Mouse (Mus musculus) olfactory bulb, adult 2 months (tissue): ENCODE data around the gene Rgs7.

Experiments
- CTCF ChIP-seq: fragments of 200-500 bp; IDR thresholded peaks from 2 replicates; pipeline ENCODE4 v1.5.1; 2012; ENCODE audit warnings: low read depth, mild to moderate bottlenecking, low read length, moderate library complexity; ENCODE audit not compliant: insufficient read depth
- POLR2A ChIP-seq: fragments of 200-500 bp; IDR thresholded peaks from 2 replicates; pipeline ENCODE4 v1.6.1; 2012; ENCODE audit warnings: mild to moderate bottlenecking, low read depth, low read length, moderate library complexity; ENCODE audit not compliant: insufficient read depth

DNA sequence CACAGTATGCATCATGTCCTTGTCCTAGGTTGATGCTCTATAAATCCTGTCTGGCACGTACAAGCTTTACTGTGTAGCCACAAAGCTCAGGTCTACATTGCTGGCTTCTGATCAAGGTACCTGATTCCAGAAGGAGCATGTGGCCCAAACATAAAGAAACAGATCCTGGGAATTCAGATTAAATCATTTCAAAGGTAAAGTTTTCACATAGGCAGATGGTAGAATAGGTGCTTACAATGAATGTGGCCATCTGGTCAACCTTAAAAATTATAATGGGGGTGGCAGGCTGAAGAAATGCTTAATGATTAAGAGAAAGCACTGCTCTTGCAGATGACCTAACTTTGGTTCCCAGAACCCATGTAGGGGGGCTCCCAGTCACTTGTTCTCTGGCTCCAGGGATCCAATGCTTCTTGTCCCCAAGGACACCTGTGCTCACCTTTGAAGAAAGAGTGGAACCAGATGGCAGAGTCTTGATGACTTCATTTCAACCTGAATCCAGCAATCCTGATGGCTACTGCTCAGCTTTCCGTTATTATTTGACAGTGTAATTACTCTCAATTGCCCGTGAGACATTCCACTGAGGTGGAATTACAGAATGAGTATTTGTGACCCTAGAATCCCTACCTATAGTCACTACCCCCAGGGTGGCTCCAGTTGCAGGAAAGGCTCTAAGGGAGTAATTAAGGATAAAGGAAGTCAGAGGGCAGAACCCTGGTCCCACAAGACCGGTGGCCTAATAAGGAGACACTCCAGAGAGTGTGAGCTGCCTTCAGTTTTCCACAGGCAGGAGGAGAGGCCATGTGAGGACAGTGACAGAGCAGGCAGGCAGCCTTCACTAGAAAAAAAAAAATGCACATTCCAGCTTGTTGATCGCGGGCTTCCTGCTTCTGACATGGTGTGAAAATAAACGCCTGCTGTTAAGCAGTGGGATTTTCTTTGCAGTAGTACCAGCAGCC is 132.6 kb downstream of the Rgs7 start:
- no peak for TF ChIP-seq POLR2A
- no peak for TF ChIP-seq CTCF
